Mouse (Mus musculus): ENCODE measurements around the gene Col26a1.
"Not testable (repeated sequence)": the region's sequence is repeated elsewhere in the genome, so short reads cannot be mapped to it uniquely, and the experiment has no call there.

Col26a1 gene

GRCm38 (mm10) chr5:136753176-136753575 lies 129.8 kb downstream of the Col26a1 start:
- DNase-seq (ENCODE audit: low spot score in 2 of 2) = peak in 1 of 2 experiments; percentile 45

GRCm38 (mm10) chr5:136752104-136752503 lies 130.9 kb downstream of the Col26a1 start:
- no peak for DNase-seq (ENCODE audit: low spot score in 2 of 2)

DNA sequence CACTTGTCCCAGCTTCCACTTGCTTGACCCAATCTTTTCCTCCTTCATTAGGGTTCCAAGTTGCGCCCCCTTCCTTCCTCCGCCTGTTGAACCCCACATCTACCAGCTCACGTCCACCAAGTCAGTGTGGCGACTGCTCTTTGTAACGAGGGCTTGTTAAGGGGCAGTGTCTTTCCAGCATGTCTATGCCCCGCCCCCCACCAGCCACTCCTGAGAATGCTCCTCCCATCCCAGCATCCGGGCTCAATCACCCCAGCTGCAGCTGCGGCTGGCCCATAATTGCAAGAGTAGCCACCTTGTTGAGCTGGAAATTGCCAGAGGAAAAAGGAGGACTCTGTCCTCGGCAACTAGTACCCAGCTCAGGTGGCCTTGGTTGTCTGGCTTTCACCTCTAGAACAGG lies 136.4 kb downstream of the Col26a1 start:
- DNase-seq (ENCODE audit: low spot score in 2 of 2) = no peak

- DNase-seq (ENCODE audit: low spot score in 2 of 2) = no peak
Observed at GRCm38 (mm10) chr5:136738918-136739317, 144.1 kb downstream of the Col26a1 start.

DNA sequence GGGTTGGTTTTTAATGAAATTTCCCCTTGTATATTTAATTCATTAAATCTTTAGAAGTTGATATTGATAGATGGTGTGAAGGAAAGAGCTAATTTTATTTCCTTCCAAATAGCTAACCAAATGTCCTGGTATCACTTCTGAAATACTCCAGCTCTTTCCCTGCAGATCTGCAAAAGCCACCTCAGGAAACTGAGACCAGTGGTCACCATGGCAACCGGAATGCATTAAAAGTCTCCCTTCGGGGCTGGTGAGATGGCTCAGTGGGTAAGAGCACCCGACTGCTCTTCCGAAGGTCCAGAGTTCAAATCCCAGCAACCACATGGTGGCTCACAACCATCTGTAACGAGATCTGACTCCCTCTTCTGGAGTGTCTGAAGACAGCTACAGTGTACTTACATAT lies 156.7 kb downstream of the Col26a1 start:
- DNase-seq (ENCODE audit: low spot score in 2 of 2) = not testable (repeated sequence)

DNA sequence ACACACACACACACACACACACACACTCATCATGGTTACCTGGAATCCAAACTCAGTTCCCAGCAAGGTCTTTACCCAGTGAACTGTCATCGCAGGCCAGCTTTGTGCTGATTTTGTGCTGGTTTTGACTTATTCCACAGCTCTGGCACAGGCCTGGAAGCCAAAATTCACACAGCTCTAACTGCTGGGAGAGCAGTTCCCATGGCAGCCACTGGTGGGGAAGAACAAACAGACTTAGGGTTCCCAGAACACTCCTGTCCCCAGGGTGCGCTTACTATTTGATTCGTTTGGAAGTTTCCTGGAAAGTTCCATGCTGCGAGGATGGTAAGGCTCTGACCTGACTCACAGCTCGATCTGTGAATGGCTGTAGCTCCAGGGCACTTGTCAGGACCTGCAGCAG lies 161.4 kb downstream of the Col26a1 start:
- DNase-seq (ENCODE audit: low spot score in 2 of 2) = no peak

GRCm38 (mm10) chr5:136718656-136719055 lies 164.4 kb downstream of the Col26a1 start:
- DNase-seq (ENCODE audit: low spot score in 2 of 2) = no peak

DNA sequence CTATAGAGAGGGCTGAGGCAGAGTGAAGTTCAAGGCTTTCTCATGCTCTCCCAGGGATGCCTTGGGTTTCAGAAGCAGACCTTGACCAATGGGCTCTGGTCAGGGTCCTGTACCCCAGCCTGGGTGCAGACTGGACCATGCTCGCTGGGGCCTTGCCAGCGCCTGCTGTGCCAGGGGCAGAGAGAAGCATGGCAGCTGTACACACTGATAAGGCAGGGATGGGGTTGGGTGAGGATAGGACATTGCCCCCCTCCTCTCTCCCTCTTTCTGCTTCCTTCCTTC lies 165.5 kb downstream of the Col26a1 start:
- no peak for DNase-seq (ENCODE audit: low spot score in 2 of 2)

- no peak for DNase-seq (ENCODE audit: low spot score in 2 of 2)
Observed at GRCm38 (mm10) chr5:136716696-136717572, 166.1 kb downstream of the Col26a1 start.

- peak; percentile 19 to 75 for DNase-seq (ENCODE audit: low spot score in 2 of 2)
Observed at GRCm38 (mm10) chr5:136714879-136715278, 168.1 kb downstream of the Col26a1 start.

GRCm38 (mm10) chr5:136714232-136714875 lies 168.7 kb downstream of the Col26a1 start:
- no peak for DNase-seq (ENCODE audit: low spot score in 2 of 2)

- DNase-seq (ENCODE audit: low spot score in 2 of 2) = no peak
Observed at GRCm38 (mm10) chr5:136710742-136711141, 172.3 kb downstream of the Col26a1 start.

DNA sequence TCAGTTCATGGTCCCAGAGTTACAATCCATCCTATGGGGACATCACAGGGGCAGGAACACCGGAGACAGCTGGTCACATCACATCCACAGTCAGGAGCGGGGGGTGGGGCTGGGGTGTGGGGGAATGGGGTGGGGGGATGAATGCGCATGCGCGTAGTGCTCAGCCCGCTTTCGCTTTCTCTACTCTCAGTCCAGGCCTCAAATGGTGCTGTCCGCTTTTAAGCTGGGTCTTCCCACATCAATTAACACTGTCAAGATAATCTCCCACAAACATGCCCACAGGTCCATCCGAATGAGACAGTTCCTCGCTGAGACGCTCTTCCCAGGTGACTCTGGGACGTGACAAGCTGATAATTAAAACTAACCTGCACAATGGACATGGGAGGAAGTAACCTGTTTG lies 174.9 kb downstream of the Col26a1 start:
- no peak for DNase-seq (ENCODE audit: low spot score in 2 of 2)

DNA sequence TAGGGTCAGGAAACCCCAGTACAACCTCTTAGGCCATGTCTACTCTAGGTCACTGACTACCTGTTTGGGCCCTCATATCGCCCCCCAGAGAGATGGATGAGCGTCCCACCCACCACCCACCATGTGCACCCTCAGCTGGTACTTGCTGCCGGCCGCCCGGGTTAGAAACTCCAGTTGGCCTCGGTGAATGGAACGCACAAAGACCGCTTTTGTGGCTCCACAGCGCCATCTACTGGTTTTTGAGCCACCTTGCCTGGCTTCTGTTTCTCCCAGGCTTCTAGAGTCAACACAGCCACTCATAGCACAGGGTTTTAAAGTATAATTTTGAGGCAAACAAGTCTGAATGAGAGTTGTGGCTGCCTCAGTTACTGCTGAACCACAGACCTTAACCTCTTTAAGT lies 176.2 kb downstream of the Col26a1 start:
- DNase-seq (ENCODE audit: low spot score in 2 of 2) = peak; percentile 43 to 81

GRCm38 (mm10) chr5:136705532-136705931 lies 177.5 kb downstream of the Col26a1 start:
- DNase-seq (ENCODE audit: low spot score in 2 of 2) = peak in 1 of 2 experiments; percentile 60

GRCm38 (mm10) chr5:136704151-136704550 lies 178.9 kb downstream of the Col26a1 start:
- no peak for DNase-seq (ENCODE audit: low spot score in 2 of 2)

DNA sequence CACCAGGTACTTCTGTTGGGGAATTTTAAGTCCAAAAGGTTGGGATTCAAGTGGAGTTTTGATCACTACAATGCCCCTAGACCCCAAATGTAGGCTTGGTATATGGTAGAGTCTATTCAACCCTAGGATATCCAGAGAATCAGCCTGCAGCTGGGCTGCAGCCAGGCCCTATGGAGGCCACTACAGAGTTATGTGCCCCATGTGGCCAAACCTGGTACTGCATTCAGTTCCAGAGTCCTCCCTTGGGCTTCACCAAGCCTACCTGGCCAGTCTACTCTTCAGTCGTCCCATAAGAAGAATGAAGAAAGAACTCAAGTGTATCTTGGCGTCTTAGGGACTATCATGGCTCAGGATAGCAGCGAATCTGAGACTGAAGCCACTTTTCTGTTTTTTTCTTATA lies 179.3 kb downstream of the Col26a1 start:
- DNase-seq (ENCODE audit: low spot score in 2 of 2) = peak; percentile 69 to 88

- no peak for DNase-seq (ENCODE audit: low spot score in 2 of 2)
Observed at GRCm38 (mm10) chr5:136702159-136702725, 180.8 kb downstream of the Col26a1 start.

GRCm38 (mm10) chr5:136697618-136698017 lies 185.4 kb downstream of the Col26a1 start:
- no peak for DNase-seq (ENCODE audit: low spot score in 2 of 2)

DNA sequence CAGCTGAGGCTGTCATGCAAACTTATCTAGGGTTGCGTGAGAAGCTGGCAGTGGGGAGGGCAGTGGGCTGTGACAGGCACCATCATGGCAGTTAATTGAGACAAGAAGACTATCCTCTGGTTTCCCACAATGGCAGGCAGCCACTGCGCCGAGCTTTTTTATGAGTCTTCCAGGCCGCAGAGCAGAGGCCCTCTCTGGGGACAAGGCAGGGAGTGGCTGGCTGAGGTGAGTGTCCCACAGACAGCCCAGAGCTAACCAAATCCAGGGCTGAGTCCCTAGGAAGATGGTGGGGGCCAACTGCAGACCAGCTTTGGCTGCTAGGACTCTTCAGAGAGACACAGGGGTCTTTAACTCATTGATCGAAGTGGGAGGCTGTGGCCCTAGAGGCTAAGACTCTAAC lies 186.5 kb downstream of the Col26a1 start:
- DNase-seq (ENCODE audit: low spot score in 2 of 2) = no peak

- DNase-seq (ENCODE audit: low spot score in 2 of 2) = no peak
Observed at GRCm38 (mm10) chr5:136694976-136695375, 188.0 kb downstream of the Col26a1 start.

- no peak for DNase-seq (ENCODE audit: low spot score in 2 of 2)
Observed at GRCm38 (mm10) chr5:136693418-136693817, 189.6 kb downstream of the Col26a1 start.

DNA sequence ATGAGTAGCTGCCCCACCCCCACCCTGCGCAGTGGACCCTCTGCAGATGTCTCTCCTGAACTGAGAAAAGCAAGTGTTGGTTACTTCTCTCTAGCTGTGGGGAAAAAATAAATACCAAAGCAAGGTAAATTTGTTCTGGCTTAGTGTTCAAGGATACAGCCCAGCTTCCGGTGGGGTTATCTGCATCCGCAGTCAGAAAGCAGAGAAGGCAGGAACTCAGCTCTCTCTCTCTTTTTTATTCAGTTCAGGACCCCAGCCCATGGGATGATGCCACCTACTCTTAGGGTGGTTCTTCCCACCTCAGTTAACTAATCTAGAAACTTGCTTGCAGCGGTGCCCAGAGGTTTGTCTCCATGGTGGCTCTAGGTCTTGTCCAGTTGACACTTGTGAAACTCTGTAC lies 190.2 kb downstream of the Col26a1 start, which contains the start of gene Myl10:
Myl10 (plus strand) TSS at position 363 of the 400 bp plus-strand sequence.
- DNase-seq (ENCODE audit: low spot score in 2 of 2) = no peak
